Mouse (Mus musculus) kidney, embryonic 16.5 days (tissue): Measurements from ENCODE around the gene Ckb. TPM values are rescaled to one million over a fixed set of nuclear protein-coding genes. Genes with fewer than 3 reads are reported as not detected.

Source experiments
- ATAC-seq: fragments of 200-750 bp; cut with Nextera tagmentation; 2 replicates; pipeline ENCODE4 v1.8.0; 2017; ENCODE audit warnings: moderate TSS enrichment; ENCODE audit not compliant: low FRiP score, low TSS enrichment
- H3K27ac ChIP-seq: fragments of 300-500 bp; sonication (generic); 2 replicates; pipeline ENCODE4 v1.5.1; 2014; ENCODE audit warnings: low read length
- H3K27me3 ChIP-seq: fragments of 300-500 bp; sonication (generic); 2 replicates; pipeline ENCODE4 v1.6.1; 2014; ENCODE audit warnings: low read length, control low read depth, mixed read lengths; ENCODE audit not compliant: insufficient read depth
- H3K36me3 ChIP-seq: fragments of 300-500 bp; sonication (generic); 2 replicates; pipeline ENCODE4 v1.6.1; 2014; ENCODE audit warnings: low read length, control low read depth, mixed read lengths; ENCODE audit not compliant: insufficient read depth
- H3K4me1 ChIP-seq: fragments of 300-500 bp; sonication (generic); 2 replicates; pipeline ENCODE4 v1.6.1; 2014; ENCODE audit warnings: low read length, control low read depth, mixed read lengths; ENCODE audit not compliant: insufficient read depth
- H3K4me2 ChIP-seq: fragments of 300-500 bp; sonication (generic); replicated peaks from 2 replicates; pipeline ENCODE4 v1.6.1; 2014; ENCODE audit warnings: low read depth, low read length
- H3K4me3 ChIP-seq: fragments of 300-500 bp; sonication (generic); 2 replicates; pipeline ENCODE4 v1.5.1; 2014; ENCODE audit warnings: mild to moderate bottlenecking, low read length
- H3K9ac ChIP-seq: fragments of 300-500 bp; sonication (generic); replicated peaks from 2 replicates; pipeline ENCODE4 v1.6.1; 2014; ENCODE audit warnings: low read length
- H3K9me3 ChIP-seq: fragments of 300-500 bp; sonication (generic); 2 replicates; pipeline ENCODE4 v1.6.1; 2016; ENCODE audit warnings: low read length, control low read depth
- WGBS: fragments of 180-500 bp; shearing (Covaris S2); extraction: QIAGEN DNeasy Blood & Tissue Kit; methylation state at CpG from one replicate; pipeline ENCODE4 v1.1.7; 2014; 5-methylcytosine and 5-hydroxymethylcytosine counted together
- polyA plus RNA-seq: library from polyadenylated mRNA; unstranded; fragments of >200 nt; fragmentation: Nextera tagmentation; extraction: Ambion mirVana; gene quantifications from 2 replicates; pipeline ENCODE4 v1.2.1, GENCODE M21; 2015

Gene Ckb
- polyA plus RNA-seq, 1 experiment from 2014 or later = 188 TPM

DNA sequence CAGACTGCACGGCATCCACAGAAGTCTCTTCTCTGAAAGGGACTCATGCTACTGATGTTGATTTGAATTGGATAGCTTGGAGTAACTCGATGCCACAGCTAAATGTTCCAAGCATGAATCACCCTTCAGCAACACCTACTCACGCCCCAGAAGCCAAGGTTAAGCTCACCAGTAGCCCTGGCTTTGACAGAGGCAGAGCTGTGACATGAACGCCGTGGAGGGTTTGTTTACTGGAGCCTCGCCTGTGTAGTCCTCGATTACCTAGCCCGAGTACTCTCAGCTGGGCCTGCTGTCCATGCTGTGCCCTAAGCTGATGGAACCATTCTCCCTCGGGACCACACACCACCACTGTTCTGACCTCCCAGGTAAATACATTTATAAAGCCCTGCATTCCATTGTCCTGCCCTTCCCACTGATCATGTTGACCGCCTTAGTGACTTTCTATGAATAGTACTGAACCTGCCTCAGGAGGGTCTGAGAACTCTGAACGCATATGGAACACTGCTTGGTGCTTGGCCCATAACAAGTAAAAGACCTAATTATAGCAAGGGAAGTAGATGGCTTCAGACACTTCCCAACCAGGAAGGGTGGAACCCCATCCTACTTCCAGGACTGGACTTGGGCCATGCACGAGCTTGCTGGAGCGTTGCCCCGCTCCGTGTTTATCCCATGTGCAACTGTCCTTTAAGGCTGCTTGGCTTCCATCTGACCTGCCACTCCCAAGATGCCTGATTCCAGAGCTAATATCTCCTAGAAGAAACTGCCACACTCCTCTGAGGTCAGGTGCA is 33.2 kb upstream of the Ckb start:
- Histone ChIP-seq H3K4me3 (no peak overlapping the region), H3K36me3 (peaks cover 16% of the 10 kb centered on the region), H3K9ac (no peak overlapping the region), H3K4me1 (peaks cover 23% of the 10 kb centered on the region), H3K4me2 (no peak overlapping the region), H3K27me3 (no peaks in the 10 kb centered on the region), H3K9me3 (no peaks in the 10 kb centered on the region), H3K27ac (peak overlapping the region; percentile 66)
- 40% methylated on average over 15 of the region's 15 CpGs for WGBS
- peak; percentile 57 for ATAC-seq

DNA sequence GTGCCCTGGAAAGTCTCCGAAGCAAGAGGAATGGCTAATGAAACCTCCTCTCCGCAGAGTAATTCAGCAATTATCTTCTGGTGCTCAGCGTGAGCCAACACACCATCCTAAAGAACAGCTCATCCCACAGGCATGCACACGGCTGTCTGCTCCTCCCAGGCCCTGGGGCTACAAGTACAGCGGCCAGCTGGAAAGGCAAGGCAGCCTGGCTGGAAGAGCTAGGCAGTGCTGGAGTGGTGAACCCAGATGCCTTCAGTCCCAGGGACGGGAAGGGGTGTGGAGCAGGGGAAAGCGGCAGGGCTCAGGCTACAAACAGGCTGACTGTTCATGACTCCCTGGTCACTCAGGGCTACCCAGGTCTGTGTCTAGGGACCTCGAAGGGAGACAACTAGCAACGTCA is 32.5 kb upstream of the Ckb start:
- peaks cover 23% of the 10 kb centered on the region for H3K4me1 ChIP-seq
- H3K27ac ChIP-seq = peak overlapping the region; percentile 66
- 33% methylated on average over 9 of the region's 9 CpGs for WGBS
- peaks cover 9% of the 10 kb centered on the region for H3K36me3 ChIP-seq
- H3K9me3 ChIP-seq = no peaks in the 10 kb centered on the region
- H3K4me2 ChIP-seq = no peak overlapping the region
- H3K4me3 ChIP-seq = no peak overlapping the region
- no peak overlapping the region for H3K9ac ChIP-seq
- ATAC-seq = peak; percentile 56
- no peaks in the 10 kb centered on the region for H3K27me3 ChIP-seq

- Histone ChIP-seq H3K4me3 (no peak overlapping the region), H3K4me2 (no peak overlapping the region), H3K27me3 (no peaks in the 10 kb centered on the region), H3K4me1 (peaks cover 23% of the 10 kb centered on the region), H3K9ac (no peak overlapping the region), H3K9me3 (no peaks in the 10 kb centered on the region), H3K27ac (no peak overlapping the region), H3K36me3 (no peaks in the 10 kb centered on the region)
- no peak for ATAC-seq
- WGBS = 52% methylated on average over 3 of the region's 3 CpGs
These were observed 31.2 kb upstream of the Ckb start for GRCm38 (mm10) chr12:111703301-111703700.

GRCm38 (mm10) chr12:111700920-111701458 is 28.9 kb upstream of the Ckb start:
- H3K4me2 ChIP-seq = no peak overlapping the region
- ATAC-seq = no peak

GRCm38 (mm10) chr12:111699542-111699941 is 27.4 kb upstream of the Ckb start:
- ATAC-seq = no peak

More at GRCm38 (mm10) chr12:111700920-111701458, 28.9 kb upstream of the Ckb start:
- Histone ChIP-seq H3K9ac (no peak overlapping the region), H3K4me3 (no peak overlapping the region), H3K36me3 (no peaks in the 10 kb centered on the region), H3K9me3 (no peaks in the 10 kb centered on the region), H3K27me3 (no peaks in the 10 kb centered on the region), H3K4me1 (peaks cover 15% of the 10 kb centered on the region), H3K27ac (no peak overlapping the region)
- 55% methylated on average over 9 of the region's 9 CpGs for WGBS

DNA sequence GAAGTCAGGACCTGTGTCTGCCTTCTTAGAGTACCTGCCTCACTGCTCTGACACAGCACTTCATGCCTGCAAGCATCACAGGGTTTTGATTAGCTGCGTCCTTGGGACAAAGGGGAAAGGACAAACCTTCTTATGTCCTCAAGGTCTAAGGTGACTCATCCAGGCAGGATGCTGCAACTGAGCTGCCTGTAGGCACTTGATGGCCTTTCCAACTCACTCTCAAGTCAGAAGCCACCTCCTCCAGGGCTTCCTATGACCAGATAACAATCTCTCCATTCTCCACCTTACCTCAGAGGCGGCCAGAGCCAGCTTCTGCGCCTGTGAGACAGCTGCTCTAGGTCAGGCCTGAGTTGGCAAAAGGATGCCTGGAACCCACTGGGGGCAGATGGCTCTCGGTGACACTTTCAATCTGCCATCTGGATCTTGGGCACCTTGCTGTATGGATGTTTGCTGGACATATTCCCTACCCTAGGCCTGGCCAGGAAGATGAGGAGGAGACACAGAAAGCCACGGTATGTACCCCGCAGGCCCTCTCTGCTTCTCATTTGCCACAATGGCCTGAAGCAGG is 26.3 kb upstream of the Ckb start:
- ATAC-seq = no peak
- WGBS = 75% methylated on average over 6 of the region's 6 CpGs

More at GRCm38 (mm10) chr12:111699542-111699941, 27.4 kb upstream of the Ckb start:
- no peak overlapping the region for H3K27ac ChIP-seq
- H3K4me3 ChIP-seq = no peak overlapping the region
- H3K4me1 ChIP-seq = peaks cover 8% of the 10 kb centered on the region
- no peaks in the 10 kb centered on the region for H3K36me3 ChIP-seq
- no peak overlapping the region for H3K9ac ChIP-seq
- WGBS = 85% methylated on average over 4 of the region's 4 CpGs
- no peak overlapping the region for H3K4me2 ChIP-seq
- H3K27me3 ChIP-seq = no peaks in the 10 kb centered on the region
- no peaks in the 10 kb centered on the region for H3K9me3 ChIP-seq

DNA sequence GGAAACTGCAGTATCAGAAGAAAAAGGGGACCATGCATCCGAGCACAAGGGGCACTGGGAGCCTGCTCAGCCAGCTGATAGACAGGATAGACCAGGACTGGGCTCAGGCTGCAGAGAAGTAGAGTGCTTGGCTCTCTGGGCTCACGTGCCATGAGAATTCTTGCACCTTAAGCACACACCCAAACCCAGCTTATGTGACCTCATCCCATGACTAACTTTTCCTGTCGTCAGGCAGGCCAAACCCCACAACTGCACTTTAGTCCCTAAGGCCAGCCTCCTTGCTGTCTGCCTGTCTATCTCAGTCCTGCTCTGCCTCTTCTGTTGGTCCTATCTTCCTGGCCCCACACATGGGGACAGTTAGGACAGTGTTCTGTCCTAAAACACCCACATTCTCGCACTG is 25.6 kb upstream of the Ckb start:
- no peaks in the 10 kb centered on the region for H3K36me3 ChIP-seq
- no peak for ATAC-seq
- H3K4me2 ChIP-seq = no peak overlapping the region
- no peak overlapping the region for H3K4me3 ChIP-seq
- peaks cover 25% of the 10 kb centered on the region for H3K4me1 ChIP-seq
- H3K27me3 ChIP-seq = no peaks in the 10 kb centered on the region
- H3K27ac ChIP-seq = no peak overlapping the region
- WGBS = 66% methylated on average over 4 of the region's 4 CpGs
- H3K9me3 ChIP-seq = no peaks in the 10 kb centered on the region
- no peak overlapping the region for H3K9ac ChIP-seq

More for the DNA sequence above, 26.3 kb upstream of the Ckb start:
- Histone ChIP-seq H3K27ac (no peak overlapping the region), H3K4me2 (no peak overlapping the region), H3K4me1 (peaks cover 18% of the 10 kb centered on the region), H3K36me3 (no peaks in the 10 kb centered on the region), H3K9me3 (no peaks in the 10 kb centered on the region), H3K27me3 (no peaks in the 10 kb centered on the region), H3K4me3 (no peak overlapping the region), H3K9ac (no peak overlapping the region)

DNA sequence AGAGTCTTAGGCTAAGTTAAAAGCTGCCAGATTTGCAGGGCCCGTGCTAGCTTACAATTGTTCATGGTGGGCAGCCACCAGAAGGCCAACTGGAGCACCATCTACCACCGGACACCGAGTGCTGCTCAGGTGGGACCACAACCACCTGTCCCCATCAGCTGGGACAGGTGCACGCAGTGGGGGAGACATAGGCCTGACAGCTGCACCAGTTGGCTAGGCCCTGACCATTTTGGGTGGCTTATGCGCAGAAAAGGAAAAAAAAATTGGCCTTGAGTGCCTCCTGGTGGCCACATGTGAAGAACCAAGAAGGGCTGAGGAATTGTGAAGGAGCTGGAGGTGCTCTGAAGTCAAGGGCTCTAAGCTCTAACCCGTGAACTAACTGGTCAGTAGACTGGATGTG is 24.1 kb upstream of the Ckb start:
- Histone ChIP-seq H3K9me3 (no peaks in the 10 kb centered on the region), H3K36me3 (no peaks in the 10 kb centered on the region), H3K9ac (no peak overlapping the region), H3K27ac (no peak overlapping the region), H3K27me3 (no peaks in the 10 kb centered on the region), H3K4me1 (peaks cover 33% of the 10 kb centered on the region), H3K4me2 (no peak overlapping the region), H3K4me3 (no peak overlapping the region)
- ATAC-seq = no peak
- WGBS = 30% methylated on average over 6 of the region's 6 CpGs

DNA sequence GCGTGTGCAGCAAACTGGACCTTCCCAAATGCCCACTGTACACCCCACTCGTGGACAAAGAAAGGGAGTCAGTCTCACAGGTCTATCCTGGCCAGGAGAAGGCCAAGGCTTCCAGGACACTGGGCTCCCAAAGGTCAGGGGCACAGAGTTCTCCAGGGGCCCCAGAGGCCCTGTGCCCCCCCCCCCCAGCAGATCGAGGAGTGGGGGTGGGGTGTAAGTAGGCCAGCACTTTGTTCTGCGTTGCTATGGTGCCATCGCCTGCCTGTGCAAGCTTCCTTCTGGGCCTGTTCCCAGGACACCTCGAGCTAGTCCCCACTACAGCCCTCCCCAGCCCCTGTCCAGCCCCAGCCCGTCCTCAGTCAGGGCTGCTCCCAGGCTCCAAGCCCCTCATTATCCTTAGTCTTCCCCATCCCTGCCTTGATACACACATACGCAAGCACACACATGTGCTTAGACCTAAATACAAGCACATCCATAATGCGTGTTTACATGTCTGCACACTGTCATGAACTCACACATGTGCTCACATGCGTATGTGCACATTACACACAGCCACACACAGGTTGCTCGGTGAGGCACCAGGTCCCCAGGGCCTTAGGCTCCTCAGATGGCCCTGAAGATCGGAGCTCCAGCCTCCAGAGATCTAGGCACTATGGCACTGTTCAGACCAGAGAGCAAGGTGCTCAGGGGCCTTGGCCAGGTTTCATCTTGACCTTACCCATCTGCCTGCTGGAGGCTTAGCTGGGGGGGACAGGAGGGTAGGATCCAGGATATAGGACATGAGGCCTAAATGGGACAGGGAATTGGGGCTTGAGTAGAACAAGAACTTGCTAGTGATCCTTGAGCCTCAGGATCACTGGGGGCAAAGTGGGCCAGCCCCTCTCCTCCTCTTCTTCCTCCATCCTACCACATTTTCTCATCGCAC is 23.0 kb upstream of the Ckb start:
- Histone ChIP-seq H3K36me3 (no peaks in the 10 kb centered on the region), H3K9ac (0 out of 2 replicates have a peak overlapping the region, but pooled peaks have one; percentile 17), H3K4me2 (no peak overlapping the region), H3K4me3 (no peak overlapping the region), H3K27me3 (no peaks in the 10 kb centered on the region), H3K4me1 (peaks cover 37% of the 10 kb centered on the region), H3K27ac (peak overlapping the region; percentile 78; the same call in 1 of the 2 replicates), H3K9me3 (no peaks in the 10 kb centered on the region)
- ATAC-seq = 0 out of 2 replicates have a peak, but pooled peaks have one; percentile 13
- 56% methylated on average over 13 of the region's 13 CpGs for WGBS
